Mouse (Mus musculus) testis, adult 2 months (tissue): ENCODE data around the gene Chordc1.

Source experiments
- CTCF ChIP-seq: fragments of 200-500 bp; IDR thresholded peaks from 2 replicates; pipeline ENCODE4 v1.5.1; 2012; ENCODE audit warnings: low read depth, mild to moderate bottlenecking, inconsistent platforms, low read length, moderate library complexity; ENCODE audit not compliant: control insufficient read depth, insufficient read depth, insufficient replicate concordance
- POLR2A ChIP-seq: fragments of 200-500 bp; IDR thresholded peaks from 2 replicates; pipeline ENCODE4 v1.6.1; 2012; ENCODE audit warnings: low read depth, mild to moderate bottlenecking, inconsistent platforms, low read length, moderate library complexity; ENCODE audit not compliant: control insufficient read depth

GRCm38 (mm10) chr9:18298301-18298700 is 6.4 kb downstream of the Chordc1 start:
- no peak for TF ChIP-seq CTCF
- TF ChIP-seq POLR2A: no peak
